Mouse (Mus musculus) hindbrain, embryonic 15.5 days (tissue): ENCODE data around the gene Zkscan6. TPM values are rescaled to one million over a fixed set of nuclear protein-coding genes. Genes with fewer than 3 reads are reported as not detected.

ENCODE experiments used
- ATAC-seq: fragments of 200-750 bp; cut with Nextera tagmentation; 2 replicates; pipeline ENCODE4 v1.8.0; 2017; ENCODE audit warnings: low read depth, moderate number of reproducible peaks, moderate TSS enrichment; ENCODE audit not compliant: low FRiP score
- H3K27ac ChIP-seq: fragments of 300-500 bp; sonication (generic); replicated peaks from 2 replicates; pipeline ENCODE4 v1.5.1; 2015; ENCODE audit warnings: mild to moderate bottlenecking, inconsistent platforms
- H3K27me3 ChIP-seq: fragments of 300-500 bp; sonication (generic); 2 replicates; pipeline ENCODE4 v1.6.1; 2015; ENCODE audit warnings: control low read depth, inconsistent platforms
- H3K36me3 ChIP-seq: fragments of 300-500 bp; sonication (generic); 2 replicates; pipeline ENCODE4 v1.6.1; 2015; ENCODE audit warnings: control low read depth, inconsistent platforms
- H3K4me1 ChIP-seq: fragments of 300-500 bp; sonication (generic); replicated peaks from 2 replicates; pipeline ENCODE4 v1.6.1; 2015; ENCODE audit warnings: control low read depth, inconsistent platforms
- H3K4me2 ChIP-seq: fragments of 300-500 bp; sonication (generic); 2 replicates; pipeline ENCODE4 v1.6.1; 2015; ENCODE audit warnings: moderate library complexity, mild to moderate bottlenecking, inconsistent platforms
- H3K4me3 ChIP-seq: fragments of 300-500 bp; sonication (generic); 2 replicates; pipeline ENCODE4 v1.5.1; 2015; ENCODE audit warnings: mild to moderate bottlenecking, inconsistent platforms
- H3K9ac ChIP-seq: fragments of 300-500 bp; sonication (generic); 2 replicates; pipeline ENCODE4 v1.6.1; 2015; ENCODE audit warnings: inconsistent platforms
- H3K9me3 ChIP-seq: fragments of 300-500 bp; sonication (generic); 2 replicates; pipeline ENCODE4 v1.6.1; 2016; ENCODE audit warnings: control low read depth, inconsistent platforms
- WGBS: fragments of 180-500 bp; shearing (Covaris S2); methylation state at CpG from one replicate; pipeline ENCODE4 v1.1.7; 2015; 5-methylcytosine and 5-hydroxymethylcytosine counted together
- polyA plus RNA-seq: library from polyadenylated mRNA; unstranded; fragments of >200 nt; fragmentation: Nextera tagmentation; extraction: Ambion mirVana; gene quantifications from 2 replicates; pipeline ENCODE4 v1.2.1, GENCODE M21; 2015

The Zkscan6 gene
- polyA plus RNA-seq, 1 experiment from 2014 or later, result 19.9 TPM

DNA sequence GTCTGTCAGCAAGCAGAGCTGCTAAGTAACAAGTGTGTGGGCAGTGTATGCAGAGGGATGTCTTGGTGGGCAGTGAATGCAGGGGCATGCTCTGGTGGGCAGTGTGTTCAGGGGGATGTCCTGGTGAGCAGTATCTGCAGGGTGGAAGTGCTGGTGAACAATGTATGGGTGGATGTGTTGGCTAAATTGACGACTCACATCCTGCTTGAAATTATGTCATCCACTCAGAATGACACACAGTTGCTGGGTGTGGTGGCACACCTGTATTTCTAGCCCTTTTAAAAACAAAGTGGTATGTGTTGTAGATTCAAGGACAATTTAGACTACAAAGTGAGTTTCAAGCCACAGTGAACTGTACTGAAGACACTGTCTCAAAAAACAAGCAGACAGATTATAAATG lies 11.2 kb downstream of the Zkscan6 start:
- Histone ChIP-seq H3K27me3 (no peaks in the 10 kb centered on the region), H3K9ac (no peak overlapping the region), H3K27ac (no peak overlapping the region), H3K4me3 (no peak overlapping the region), H3K4me1 (no peaks in the 10 kb centered on the region), H3K4me2 (no peak overlapping the region), H3K36me3 (peaks cover 28% of the 10 kb centered on the region), H3K9me3 (no peaks in the 10 kb centered on the region)
- no peak for ATAC-seq
- WGBS, result 86% methylated on average over 1 of the region's 1 CpGs

DNA sequence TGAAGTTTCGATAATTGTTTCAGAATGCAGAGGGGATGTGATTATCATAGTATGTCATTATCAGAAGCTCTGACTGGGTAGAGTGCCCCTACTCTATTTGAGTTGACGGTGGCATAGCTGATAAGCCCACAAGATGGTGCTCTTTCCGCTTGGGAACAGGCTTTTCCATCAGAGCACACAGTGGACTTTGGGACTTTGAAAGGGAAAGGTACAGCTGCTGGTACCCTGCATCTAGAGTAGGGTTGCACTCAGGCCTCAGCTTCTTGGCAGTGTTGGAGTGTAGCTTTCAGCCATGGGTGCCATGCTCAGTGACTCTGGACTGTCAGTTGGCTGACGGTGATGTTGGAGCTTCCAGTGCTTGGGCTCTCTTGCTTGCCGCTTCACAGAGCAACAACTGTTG lies 13.3 kb downstream of the Zkscan6 start:
- Histone ChIP-seq H3K36me3 (peaks cover 23% of the 10 kb centered on the region), H3K4me1 (no peaks in the 10 kb centered on the region), H3K9ac (no peak overlapping the region), H3K4me3 (no peak overlapping the region), H3K27me3 (no peaks in the 10 kb centered on the region), H3K27ac (no peak overlapping the region), H3K4me2 (no peak overlapping the region), H3K9me3 (no peaks in the 10 kb centered on the region)
- WGBS, result 78% methylated on average over 5 of the region's 5 CpGs
- ATAC-seq, result no peak

DNA sequence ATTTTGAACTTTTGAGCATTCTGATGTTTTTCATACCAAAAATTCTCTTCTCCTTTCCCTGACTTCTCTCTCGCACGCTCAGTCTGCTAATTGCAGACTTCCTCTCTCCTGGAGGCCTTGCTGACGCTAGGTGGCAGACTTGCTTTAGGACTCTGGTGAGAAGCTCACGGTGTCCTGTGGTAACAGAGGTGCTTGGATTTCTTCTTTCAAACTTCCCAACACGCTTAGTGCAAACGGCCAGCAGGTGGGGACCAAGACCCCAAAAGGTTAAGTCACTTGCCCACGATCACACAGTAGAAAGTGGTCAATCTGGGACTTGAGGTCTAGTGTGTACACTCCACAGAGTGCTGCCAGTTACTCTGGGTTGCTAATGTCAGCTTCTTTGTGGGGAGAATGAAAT lies 13.9 kb downstream of the Zkscan6 start:
- no peaks in the 10 kb centered on the region for H3K9me3 ChIP-seq
- peaks cover 19% of the 10 kb centered on the region for H3K36me3 ChIP-seq
- 15% methylated on average over 7 of the region's 7 CpGs for WGBS
- no peak overlapping the region for H3K9ac ChIP-seq
- no peak overlapping the region for H3K4me3 ChIP-seq
- H3K27ac ChIP-seq, result no peak overlapping the region
- H3K4me2 ChIP-seq, result no peak overlapping the region
- ATAC-seq, result peak; percentile 84
- no peaks in the 10 kb centered on the region for H3K4me1 ChIP-seq
- H3K27me3 ChIP-seq, result no peaks in the 10 kb centered on the region

DNA sequence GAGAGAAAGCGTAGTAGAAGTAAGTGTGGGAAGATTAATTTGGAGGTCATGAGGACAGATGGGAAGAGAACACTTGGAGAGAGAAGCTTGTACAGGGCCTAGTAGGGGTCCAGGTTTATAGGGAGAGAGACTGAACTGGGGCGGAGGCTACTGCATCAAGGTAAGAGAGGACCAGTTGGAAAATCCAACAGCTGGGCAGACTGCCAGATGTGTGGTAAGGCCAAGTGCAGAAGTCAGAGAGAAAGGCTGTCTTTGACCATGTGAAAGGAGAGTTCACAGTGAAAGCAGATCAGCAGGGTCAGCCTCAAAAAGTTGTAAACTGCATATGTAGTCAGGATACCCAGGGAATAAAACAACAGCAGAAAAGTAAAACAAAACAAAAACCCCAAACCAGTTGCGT lies 17.6 kb downstream of the Zkscan6 start:
- Histone ChIP-seq H3K4me3 (no peak overlapping the region), H3K27me3 (no peaks in the 10 kb centered on the region), H3K4me1 (no peaks in the 10 kb centered on the region), H3K4me2 (no peak overlapping the region), H3K27ac (no peak overlapping the region), H3K9me3 (no peaks in the 10 kb centered on the region), H3K9ac (no peak overlapping the region), H3K36me3 (peaks cover 38% of the 10 kb centered on the region)
- no peak for ATAC-seq
- 88% methylated on average over 3 of the region's 3 CpGs for WGBS

DNA sequence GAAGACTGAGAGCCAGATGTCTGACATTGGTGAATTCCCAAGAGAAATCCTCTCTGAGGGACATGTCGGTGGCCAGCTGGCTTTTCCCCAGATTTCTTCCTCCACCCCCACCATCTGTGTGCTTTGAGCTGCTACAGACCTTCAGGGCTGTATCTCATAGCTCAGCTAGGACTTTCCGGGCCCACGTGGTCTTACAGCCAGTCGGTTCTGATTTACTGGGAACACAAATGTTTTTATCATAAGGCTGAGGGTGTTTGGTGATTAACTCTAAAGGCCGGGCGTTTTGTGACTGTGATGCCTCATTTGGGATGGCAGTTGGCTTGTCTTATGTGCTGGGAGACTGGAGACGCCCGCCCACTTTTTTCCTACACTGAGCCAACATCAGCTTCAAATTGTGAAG lies 32.0 kb downstream of the Zkscan6 start:
- Histone ChIP-seq H3K27ac (no peak overlapping the region), H3K4me3 (no peak overlapping the region), H3K36me3 (no peaks in the 10 kb centered on the region), H3K9ac (no peak overlapping the region), H3K4me2 (no peak overlapping the region), H3K4me1 (no peaks in the 10 kb centered on the region; the same call in 1 of the 2 replicates), H3K9me3 (no peaks in the 10 kb centered on the region), H3K27me3 (no peaks in the 10 kb centered on the region)
- ATAC-seq, result no peak
- 62% methylated on average over 8 of the region's 8 CpGs for WGBS

DNA sequence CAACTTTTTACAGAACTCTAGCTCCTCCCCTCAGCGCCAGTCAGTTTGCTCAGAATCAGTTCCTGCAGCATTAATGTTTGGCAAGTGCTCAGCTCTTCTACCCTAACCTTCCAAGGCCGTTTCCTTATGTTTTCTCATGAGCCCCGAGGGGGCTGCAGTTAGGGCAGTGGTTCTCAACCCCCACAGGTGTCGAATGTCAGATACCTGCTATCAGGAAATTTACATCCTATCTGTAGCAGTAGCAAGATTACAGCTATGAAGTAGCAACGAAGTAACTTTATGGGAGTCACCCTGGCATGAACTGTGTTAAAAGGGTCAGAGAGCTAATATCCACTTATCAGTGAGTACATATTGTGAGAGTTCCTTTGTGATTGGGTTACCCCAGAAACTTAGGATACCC lies 39.5 kb downstream of the Zkscan6 start:
- no peaks in the 10 kb centered on the region for H3K9me3 ChIP-seq
- H3K27me3 ChIP-seq, result no peaks in the 10 kb centered on the region
- no peak overlapping the region for H3K4me3 ChIP-seq
- no peak overlapping the region for H3K27ac ChIP-seq
- H3K4me1 ChIP-seq, result no peaks in the 10 kb centered on the region
- WGBS, result 86% methylated on average over 5 of the region's 5 CpGs
- no peak for ATAC-seq
- no peak overlapping the region for H3K4me2 ChIP-seq
- H3K36me3 ChIP-seq, result no peaks in the 10 kb centered on the region
- H3K9ac ChIP-seq, result no peak overlapping the region

DNA sequence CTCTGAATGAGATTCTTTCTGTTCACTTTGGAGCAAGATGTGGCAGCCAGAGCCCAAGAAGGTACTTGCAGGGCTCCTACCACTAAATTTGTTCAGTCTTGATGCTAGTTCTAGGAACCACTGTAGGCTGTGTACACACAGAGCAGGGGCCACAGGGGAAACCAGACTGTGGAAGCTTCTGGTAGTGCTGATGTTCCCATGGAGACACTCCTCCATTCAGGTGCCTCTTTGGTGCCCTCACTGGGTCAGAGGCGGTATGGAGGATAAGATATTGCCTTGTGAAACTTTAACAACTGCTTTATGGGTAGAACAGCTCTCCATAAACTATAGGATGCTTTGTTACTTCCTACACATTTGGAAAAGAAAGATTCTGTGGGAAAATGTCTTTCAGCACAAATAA lies 45.1 kb downstream of the Zkscan6 start:
- 24% methylated on average over 1 of the region's 1 CpGs for WGBS

DNA sequence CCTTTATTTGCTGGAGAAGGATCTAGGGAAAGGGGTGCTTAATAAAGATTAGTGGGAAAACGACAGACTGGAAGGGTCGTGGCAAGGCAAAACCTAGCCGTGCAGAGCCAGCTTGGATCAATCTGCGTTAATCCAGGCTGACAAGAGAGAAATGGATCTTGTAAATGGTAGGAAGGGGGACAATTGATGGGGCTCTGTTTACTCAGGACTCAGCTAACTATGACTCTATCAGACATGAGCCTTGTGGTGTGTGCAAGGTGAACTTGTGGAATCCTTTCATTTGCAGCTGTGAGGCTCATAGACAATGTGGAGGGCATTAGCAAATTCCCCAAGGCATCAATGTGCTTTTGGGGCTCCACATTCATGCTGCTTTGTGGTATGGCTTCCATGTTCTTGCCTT lies 54.5 kb downstream of the Zkscan6 start:
- no peak for ATAC-seq
- Histone ChIP-seq H3K4me1 (no peaks in the 10 kb centered on the region), H3K27me3 (no peaks in the 10 kb centered on the region), H3K36me3 (no peaks in the 10 kb centered on the region), H3K27ac (no peak overlapping the region), H3K4me3 (no peak overlapping the region), H3K9ac (no peak overlapping the region), H3K4me2 (no peak overlapping the region), H3K9me3 (no peaks in the 10 kb centered on the region)
- WGBS, result 41% methylated on average over 4 of the region's 4 CpGs

More for the DNA sequence above, 45.1 kb downstream of the Zkscan6 start:
- Histone ChIP-seq H3K9me3 (no peaks in the 10 kb centered on the region), H3K27me3 (no peaks in the 10 kb centered on the region), H3K4me3 (no peak overlapping the region), H3K36me3 (no peaks in the 10 kb centered on the region), H3K27ac (no peak overlapping the region), H3K9ac (no peak overlapping the region), H3K4me2 (no peak overlapping the region), H3K4me1 (no peaks in the 10 kb centered on the region)
- no peak for ATAC-seq

DNA sequence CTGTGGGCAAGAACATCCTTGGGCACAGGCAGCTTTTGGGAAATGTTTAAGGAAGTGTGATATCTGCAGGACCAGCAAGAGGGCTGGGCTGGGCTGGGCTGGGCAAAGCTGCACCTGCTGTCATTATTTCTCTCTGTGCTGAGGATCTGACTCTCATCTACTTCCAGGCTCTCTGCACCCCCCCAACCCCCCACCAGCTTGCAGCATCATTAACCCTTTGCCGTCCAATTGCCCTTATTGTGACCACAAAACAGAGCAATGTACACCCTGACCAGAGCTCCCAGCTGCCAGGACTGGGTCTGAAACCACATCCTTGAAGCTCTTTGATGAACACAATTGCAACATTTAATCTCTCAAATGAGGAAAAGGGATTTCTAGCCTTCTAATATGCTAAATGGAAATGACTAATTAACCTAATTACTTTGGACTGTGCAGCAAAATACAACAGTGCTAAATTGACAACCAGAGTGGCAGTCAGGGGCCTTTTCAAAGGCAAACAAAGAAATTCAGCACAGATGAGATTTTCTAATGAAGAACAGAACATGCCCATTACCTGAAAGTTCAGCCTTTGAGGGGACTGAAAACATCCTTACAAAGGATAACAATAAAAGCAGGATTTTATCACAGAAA lies 70.3 kb downstream of the Zkscan6 start:
- H3K9ac ChIP-seq, result no peak overlapping the region
- 0 out of 2 replicates have a peak overlapping the region, but pooled peaks have one; percentile 5 for H3K27ac ChIP-seq
- no peak for ATAC-seq
- no peaks in the 10 kb centered on the region for H3K36me3 ChIP-seq
- no peak overlapping the region for H3K4me2 ChIP-seq
- no peaks in the 10 kb centered on the region for H3K9me3 ChIP-seq
- H3K27me3 ChIP-seq, result no peaks in the 10 kb centered on the region
- no peak overlapping the region for H3K4me3 ChIP-seq
- 0 out of 2 replicates have a peak, but pooled peaks cover 10% of the 10 kb centered on the region for H3K4me1 ChIP-seq
- WGBS, result 46% methylated on average over 1 of the region's 1 CpGs

Other genes starting within 250 kb of the Zkscan6 start
- 99.9 and 101 TPM in 2 replicates for gene Map2k4, start 18.9 kb upstream of the Zkscan6 start, polyA plus RNA-seq